Mouse (Mus musculus): ENCODE measurements around the gene Znhit1. TPM values are rescaled to one million over a fixed set of nuclear protein-coding genes. Genes with fewer than 3 reads are reported as not detected.

Gene Znhit1
- polyA plus RNA-seq, 1 experiment from 2014 or later, result 114 TPM

DNA sequence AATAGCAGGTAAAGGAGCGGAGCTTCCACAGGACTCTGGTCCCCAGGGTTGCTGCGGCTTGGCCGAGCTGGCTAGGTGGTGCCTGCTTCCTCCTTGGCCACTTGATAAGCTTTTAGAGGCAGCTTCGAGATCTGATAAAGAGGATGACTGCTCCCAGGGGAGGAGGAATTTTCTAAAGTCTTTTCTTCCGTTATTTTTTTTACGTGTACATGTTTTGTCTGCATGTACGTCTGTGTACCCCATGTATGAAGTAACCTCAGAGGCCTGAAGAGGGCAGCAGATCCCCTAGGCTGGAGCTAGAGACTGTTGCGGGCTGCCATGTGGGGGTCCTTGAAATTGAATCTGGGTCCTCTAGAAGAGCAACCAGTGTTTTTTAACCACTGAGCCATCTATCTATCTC, 6.8 kb downstream of the Znhit1 start:
- Histone ChIP-seq H3K9ac (ENCODE audit: low read length) (no peak overlapping the region), H3K4me3 (ENCODE audit: low read depth, low read length) (no peak overlapping the region), H3K27ac (replicated peaks; ENCODE audit: low read depth, low read length) (no peak overlapping the region), H3K36me3 (ENCODE audit: control insufficient read depth, insufficient read depth, low read length) (no peaks in the 10 kb centered on the region), H3K4me1 (ENCODE audit: control insufficient read depth, insufficient read depth, low read length) (no peaks in the 10 kb centered on the region), H3K9me3 (ENCODE audit: control insufficient read depth, low read length) (no peaks in the 10 kb centered on the region), H3K27me3 (ENCODE audit: control insufficient read depth, insufficient read depth, low read length) (no peaks in the 10 kb centered on the region), H3K4me2 (ENCODE audit: low read depth, severe bottlenecking) (no peak overlapping the region)
- ATAC-seq (ENCODE audit: insufficient number of reproducible peaks, low FRiP score, low TSS enrichment, low read depth) (no peak), DNase-seq (ENCODE audit: low spot score) (no peak)
- WGBS, result 88% methylated on average over 8 of the region's 8 CpGs

- Histone ChIP-seq H3K9me3 (ENCODE audit: control insufficient read depth, low read length) (no peaks in the 10 kb centered on the region), H3K27me3 (ENCODE audit: control insufficient read depth, insufficient read depth, low read length) (no peaks in the 10 kb centered on the region), H3K9ac (ENCODE audit: low read length) (no peak overlapping the region), H3K27ac (replicated peaks; ENCODE audit: low read depth, low read length) (no peak overlapping the region), H3K4me1 (ENCODE audit: control insufficient read depth, insufficient read depth, low read length) (no peaks in the 10 kb centered on the region), H3K4me2 (ENCODE audit: low read depth, severe bottlenecking) (no peak overlapping the region), H3K4me3 (ENCODE audit: low read depth, low read length) (no peak overlapping the region), H3K36me3 (ENCODE audit: control insufficient read depth, insufficient read depth, low read length) (no peaks in the 10 kb centered on the region)
- ATAC-seq (ENCODE audit: insufficient number of reproducible peaks, low FRiP score, low TSS enrichment, low read depth) (no peak), DNase-seq (ENCODE audit: low spot score) (no peak)
- WGBS, result 76% methylated on average over 2 of the region's 2 CpGs
These were observed 8.1 kb downstream of the Znhit1 start for GRCm38 (mm10) chr5:136979762-136980161.

DNA sequence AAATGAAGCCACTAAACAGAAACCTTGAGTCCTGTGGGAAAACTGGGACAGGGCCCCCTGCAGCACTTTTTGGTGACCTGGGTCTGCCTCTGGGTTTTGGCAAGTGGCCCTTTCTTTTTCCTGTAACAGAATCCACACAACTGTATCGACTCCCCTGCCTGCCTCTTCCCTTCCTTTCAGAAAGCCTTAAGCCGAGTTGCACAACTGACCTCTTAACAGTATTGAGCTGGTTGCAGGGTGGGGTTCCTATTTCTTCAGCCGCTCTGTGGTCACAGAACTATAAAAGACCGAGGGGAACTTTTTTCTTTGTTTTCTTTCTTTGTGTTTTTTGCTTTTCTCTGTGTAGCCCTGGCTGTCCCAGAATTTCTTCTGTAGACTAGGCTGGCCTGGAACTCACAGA, 10.1 kb downstream of the Znhit1 start:
- Histone ChIP-seq H3K36me3 (ENCODE audit: control insufficient read depth, insufficient read depth, low read length) (no peaks in the 10 kb centered on the region), H3K4me3 (ENCODE audit: low read depth, low read length) (no peak overlapping the region), H3K27ac (replicated peaks; ENCODE audit: low read depth, low read length) (no peak overlapping the region), H3K27me3 (ENCODE audit: control insufficient read depth, insufficient read depth, low read length) (no peaks in the 10 kb centered on the region), H3K4me2 (ENCODE audit: low read depth, severe bottlenecking) (no peak overlapping the region), H3K9ac (ENCODE audit: low read length) (no peak overlapping the region), H3K9me3 (ENCODE audit: control insufficient read depth, low read length) (no peaks in the 10 kb centered on the region), H3K4me1 (ENCODE audit: control insufficient read depth, insufficient read depth, low read length) (no peaks in the 10 kb centered on the region)
- DNase-seq (ENCODE audit: low spot score) (no peak), ATAC-seq (ENCODE audit: insufficient number of reproducible peaks, low FRiP score, low TSS enrichment, low read depth) (no peak)
- WGBS, result 83% methylated on average over 4 of the region's 4 CpGs

DNA sequence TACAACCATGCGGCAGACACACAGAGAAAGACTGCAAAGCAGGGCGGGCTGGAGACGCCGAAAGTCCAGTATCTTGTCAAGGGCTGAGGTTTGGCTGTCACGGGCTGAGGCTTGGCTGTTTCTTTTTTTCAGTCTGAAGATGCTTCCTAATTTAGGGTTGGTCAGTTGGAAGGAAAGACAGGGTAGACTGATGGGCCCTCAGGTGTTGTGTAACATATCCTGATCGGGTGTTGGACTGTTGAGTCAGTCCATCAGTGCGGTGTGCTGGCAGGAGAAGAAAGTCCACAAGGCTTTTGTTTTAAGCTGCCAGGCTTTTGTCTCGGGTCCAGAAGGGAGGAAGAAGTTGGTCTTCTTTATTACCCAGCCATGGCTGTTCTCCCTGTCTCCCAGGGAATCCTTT, 14.2 kb downstream of the Znhit1 start:
- DNase-seq (ENCODE audit: low spot score) (no peak), ATAC-seq (ENCODE audit: insufficient number of reproducible peaks, low FRiP score, low TSS enrichment, low read depth) (no peak)
- Histone ChIP-seq H3K4me2 (ENCODE audit: low read depth, severe bottlenecking) (no peak overlapping the region), H3K4me1 (ENCODE audit: control insufficient read depth, insufficient read depth, low read length) (no peaks in the 10 kb centered on the region), H3K27ac (replicated peaks; ENCODE audit: low read depth, low read length) (no peak overlapping the region), H3K27me3 (ENCODE audit: control insufficient read depth, insufficient read depth, low read length) (no peaks in the 10 kb centered on the region), H3K9ac (ENCODE audit: low read length) (no peak overlapping the region), H3K4me3 (ENCODE audit: low read depth, low read length) (no peak overlapping the region), H3K36me3 (ENCODE audit: control insufficient read depth, insufficient read depth, low read length) (no peaks in the 10 kb centered on the region), H3K9me3 (ENCODE audit: control insufficient read depth, low read length) (no peaks in the 10 kb centered on the region)
- 85% methylated on average over 8 of the region's 8 CpGs for WGBS

DNA sequence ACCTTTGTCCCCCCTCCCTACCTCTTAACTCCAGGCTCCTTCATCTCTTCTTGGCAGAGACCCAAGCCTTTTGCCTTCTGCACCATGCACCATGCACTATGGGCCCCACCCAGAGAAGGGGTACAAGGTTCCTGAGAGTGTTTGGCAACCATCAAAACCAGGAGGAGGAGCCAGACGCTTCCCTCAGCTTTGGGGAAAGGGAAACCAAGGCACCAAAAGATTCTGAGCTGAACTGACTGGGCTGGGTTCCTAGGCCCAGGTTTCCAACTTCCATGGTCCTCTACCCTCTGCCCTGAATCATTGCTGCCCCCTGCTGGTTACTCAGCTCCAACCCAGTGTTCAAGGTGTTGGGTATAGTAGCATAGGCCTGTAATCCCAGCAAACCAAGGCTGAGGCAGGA, 17.1 kb downstream of the Znhit1 start:
- no peaks in the 10 kb centered on the region for H3K4me1 ChIP-seq (ENCODE audit: control insufficient read depth, insufficient read depth, low read length)
- peaks cover 6% of the 10 kb centered on the region; the same call in 1 of the 2 replicates for H3K36me3 ChIP-seq (ENCODE audit: control insufficient read depth, insufficient read depth, low read length)
- H3K27me3 ChIP-seq (ENCODE audit: control insufficient read depth, insufficient read depth, low read length), result no peaks in the 10 kb centered on the region
- WGBS, result 75% methylated on average over 1 of the region's 1 CpGs
- no peak overlapping the region for H3K27ac ChIP-seq (replicated peaks; ENCODE audit: low read depth, low read length)
- no peaks in the 10 kb centered on the region for H3K9me3 ChIP-seq (ENCODE audit: control insufficient read depth, low read length)
- no peak overlapping the region for H3K9ac ChIP-seq (ENCODE audit: low read length)
- DNase-seq (ENCODE audit: low spot score), result peak; percentile 61
- ATAC-seq (ENCODE audit: insufficient number of reproducible peaks, low FRiP score, low TSS enrichment, low read depth), result no peak
- no peak overlapping the region for H3K4me3 ChIP-seq (ENCODE audit: low read depth, low read length)
- no peak overlapping the region for H3K4me2 ChIP-seq (ENCODE audit: low read depth, severe bottlenecking)

- Histone ChIP-seq H3K9ac (ENCODE audit: low read length) (no peak overlapping the region), H3K4me2 (ENCODE audit: low read depth, severe bottlenecking) (no peak overlapping the region), H3K4me1 (ENCODE audit: control insufficient read depth, insufficient read depth, low read length) (no peaks in the 10 kb centered on the region; the same call in 1 of the 2 replicates), H3K36me3 (ENCODE audit: control insufficient read depth, insufficient read depth, low read length) (peaks cover 17% of the 10 kb centered on the region), H3K27ac (replicated peaks; ENCODE audit: low read depth, low read length) (no peak overlapping the region; the same call in 1 of the 2 replicates), H3K4me3 (ENCODE audit: low read depth, low read length) (no peak overlapping the region), H3K9me3 (ENCODE audit: control insufficient read depth, low read length) (no peaks in the 10 kb centered on the region), H3K27me3 (ENCODE audit: control insufficient read depth, insufficient read depth, low read length) (no peaks in the 10 kb centered on the region)
- ATAC-seq (ENCODE audit: insufficient number of reproducible peaks, low FRiP score, low TSS enrichment, low read depth) (no peak), DNase-seq (ENCODE audit: low spot score) (no peak)
- WGBS, result 78% methylated on average over 10 of the region's 10 CpGs
These were observed 20.2 kb downstream of the Znhit1 start for GRCm38 (mm10) chr5:136967592-136967991.

DNA sequence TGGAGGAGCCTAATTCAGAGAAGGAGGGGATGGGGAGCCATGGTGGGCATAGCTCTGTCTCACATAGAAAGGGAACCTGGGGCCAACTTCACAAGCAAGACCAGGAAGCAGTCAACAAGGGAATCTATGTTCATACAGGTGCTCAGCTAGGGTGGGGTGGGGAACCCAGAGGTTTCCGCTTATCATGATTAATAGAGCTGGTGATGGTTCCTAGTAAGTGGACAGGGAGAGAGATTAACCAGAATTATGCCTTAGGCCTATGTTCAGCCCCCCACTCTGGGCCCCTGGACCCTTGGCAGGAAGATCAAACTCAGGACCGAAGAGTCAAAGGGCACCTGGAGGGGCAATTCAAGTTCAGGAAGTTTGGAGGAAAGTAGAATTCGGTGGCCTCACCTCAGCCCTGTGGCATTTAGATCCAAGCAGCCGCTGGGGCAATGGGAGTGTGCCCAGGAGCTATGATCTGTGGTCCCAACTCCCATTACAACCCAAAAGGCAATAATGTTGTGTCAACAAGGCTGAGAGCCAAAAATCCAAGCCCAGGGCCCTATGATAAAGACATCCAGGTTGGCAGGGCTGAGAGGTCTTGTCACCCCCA, 20.9 kb downstream of the Znhit1 start:
- ATAC-seq (ENCODE audit: insufficient number of reproducible peaks, low FRiP score, low TSS enrichment, low read depth), result no peak
- no peaks in the 10 kb centered on the region for H3K27me3 ChIP-seq (ENCODE audit: control insufficient read depth, insufficient read depth, low read length)
- peaks cover 17% of the 10 kb centered on the region for H3K36me3 ChIP-seq (ENCODE audit: control insufficient read depth, insufficient read depth, low read length)
- WGBS, result 91% methylated on average over 4 of the region's 4 CpGs
- H3K4me2 ChIP-seq (ENCODE audit: low read depth, severe bottlenecking), result no peak overlapping the region
- no peak overlapping the region for H3K4me3 ChIP-seq (ENCODE audit: low read depth, low read length)
- H3K4me1 ChIP-seq (ENCODE audit: control insufficient read depth, insufficient read depth, low read length), result no peaks in the 10 kb centered on the region; the same call in 1 of the 2 replicates
- peak overlapping the region; percentile 6; the same call in 1 of the 2 replicates for H3K27ac ChIP-seq (replicated peaks; ENCODE audit: low read depth, low read length)
- no peak for DNase-seq (ENCODE audit: low spot score)
- no peaks in the 10 kb centered on the region for H3K9me3 ChIP-seq (ENCODE audit: control insufficient read depth, low read length)
- no peak overlapping the region for H3K9ac ChIP-seq (ENCODE audit: low read length)

- 78% methylated on average over 6 of the region's 6 CpGs for WGBS
- peak within 1 kb of the TSS; percentile 6; the same call in 1 of the 2 replicates for H3K27ac ChIP-seq (replicated peaks; ENCODE audit: low read depth, low read length)
These were observed 21.5 kb downstream of the Znhit1 start, which contains the start of gene Cldn15 for GRCm38 (mm10) chr5:136966331-136966730. TSS of gene Cldn15 (plus strand) at chr5:136966616.

DNA sequence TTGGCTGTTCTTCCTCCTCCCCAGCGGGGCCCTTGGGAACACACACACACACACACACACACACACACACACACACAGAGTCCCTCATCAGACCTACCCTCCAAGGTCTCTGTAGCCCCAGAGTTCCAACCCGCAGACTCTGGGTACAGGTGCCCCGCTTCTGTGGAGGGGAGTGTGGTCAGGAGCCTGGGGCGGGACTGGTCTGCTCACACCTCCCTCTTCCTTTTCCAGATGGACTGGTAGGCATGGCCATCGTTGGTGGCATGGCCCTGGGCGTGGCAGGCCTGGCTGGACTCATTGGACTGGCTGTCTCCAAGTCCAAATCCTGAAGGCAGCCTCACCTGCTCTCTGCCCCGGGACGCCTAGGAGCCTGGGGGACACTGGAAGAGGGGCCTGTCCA, 22.1 kb downstream of the Znhit1 start:
- H3K27me3 ChIP-seq (ENCODE audit: control insufficient read depth, insufficient read depth, low read length), result no peaks in the 10 kb centered on the region
- H3K27ac ChIP-seq (replicated peaks; ENCODE audit: low read depth, low read length), result no peak overlapping the region
- no peak for DNase-seq (ENCODE audit: low spot score)
- no peak overlapping the region for H3K4me3 ChIP-seq (ENCODE audit: low read depth, low read length)
- 94% methylated on average over 7 of the region's 8 CpGs for WGBS
- no peaks in the 10 kb centered on the region; the same call in 1 of the 2 replicates for H3K4me1 ChIP-seq (ENCODE audit: control insufficient read depth, insufficient read depth, low read length)
- no peak for ATAC-seq (ENCODE audit: insufficient number of reproducible peaks, low FRiP score, low TSS enrichment, low read depth)
- peaks cover 17% of the 10 kb centered on the region for H3K36me3 ChIP-seq (ENCODE audit: control insufficient read depth, insufficient read depth, low read length)
- H3K9me3 ChIP-seq (ENCODE audit: control insufficient read depth, low read length), result no peaks in the 10 kb centered on the region
- no peak overlapping the region for H3K4me2 ChIP-seq (ENCODE audit: low read depth, severe bottlenecking)
- no peak overlapping the region for H3K9ac ChIP-seq (ENCODE audit: low read length)

More at GRCm38 (mm10) chr5:136966331-136966730, 21.5 kb downstream of the Znhit1 start, which contains the start of gene Cldn15:
- H3K9me3 ChIP-seq (ENCODE audit: control insufficient read depth, low read length), result no peaks in the 10 kb centered on the region
- no peak within 1 kb of the TSS for H3K9ac ChIP-seq (ENCODE audit: low read length)
- H3K4me2 ChIP-seq (ENCODE audit: low read depth, severe bottlenecking), result no peak within 1 kb of the TSS
- no peaks in the 10 kb centered on the region; the same call in 1 of the 2 replicates for H3K4me1 ChIP-seq (ENCODE audit: control insufficient read depth, insufficient read depth, low read length)
- H3K4me3 ChIP-seq (ENCODE audit: low read depth, low read length), result no peak within 1 kb of the TSS
- H3K36me3 ChIP-seq (ENCODE audit: control insufficient read depth, insufficient read depth, low read length), result peaks cover 17% of the 10 kb centered on the region
- no peak for DNase-seq (ENCODE audit: low spot score)
- H3K27me3 ChIP-seq (ENCODE audit: control insufficient read depth, insufficient read depth, low read length), result no peaks in the 10 kb centered on the region
- no peak for ATAC-seq (ENCODE audit: insufficient number of reproducible peaks, low FRiP score, low TSS enrichment, low read depth)
